Mouse (Mus musculus) brain, embryonic 14.5 days (tissue): Measurements from ENCODE around the gene Tmem189.

Experiments
- CTCF ChIP-seq: fragments of 200-500 bp; IDR thresholded peaks from 2 replicates; pipeline ENCODE4 v1.5.1; 2012; ENCODE audit warnings: inconsistent platforms, mild to moderate bottlenecking, moderate library complexity, borderline replicate concordance; ENCODE audit not compliant: insufficient read depth, insufficient read length; ENCODE audit errors: extremely low read depth
- POLR2A ChIP-seq: fragments of 200-500 bp; IDR thresholded peaks from 2 replicates; pipeline ENCODE4 v1.6.1; 2012; ENCODE audit warnings: mild to moderate bottlenecking, inconsistent platforms, borderline replicate concordance; ENCODE audit not compliant: poor library complexity, insufficient read depth, insufficient read length, severe bottlenecking; ENCODE audit errors: extremely low read depth

GRCm38 (mm10) chr2:167634338-167634770 is 55.3 kb downstream of the Tmem189 start:
- no peak for TF ChIP-seq CTCF
- TF ChIP-seq POLR2A, result no peak
